Mouse (Mus musculus): ENCODE measurements around the gene Cbs. TPM values are rescaled to one million over a fixed set of nuclear protein-coding genes. Genes with fewer than 3 reads are reported as not detected.

Gene Cbs
- polyA plus RNA-seq, 1 experiment from 2014 or later: 5.2 TPM

Small RNA genes lying within 50 kb of the gene (microRNA-seq; reads per million reads assigned to microRNA genes)
- gene Gm24970: not detected

Other genes with a start within 250 kb of the Cbs start
- gene Wdr4, start 117.3 kb downstream of the Cbs start, polyA plus RNA-seq (2015; fragmentation: Nextera tagmentation; extraction: Ambion mirVana): 42.2 and 45.3 TPM in 2 replicates
- 426 and 433 TPM in 2 replicates for gene Ndufv3, start 117.1 kb downstream of the Cbs start, polyA plus RNA-seq (2015; fragmentation: Nextera tagmentation; extraction: Ambion mirVana)
- gene Pknox1, start 72.5 kb downstream of the Cbs start, polyA plus RNA-seq (2015; fragmentation: Nextera tagmentation; extraction: Ambion mirVana): 21.0 and 21.6 TPM in 2 replicates
- gene U2af1, start 21.7 kb upstream of the Cbs start, polyA plus RNA-seq (2015; fragmentation: Nextera tagmentation; extraction: Ambion mirVana): 189 and 217 TPM in 2 replicates
- gene Cryaa, start 40.6 kb upstream of the Cbs start, polyA plus RNA-seq (2015; fragmentation: Nextera tagmentation; extraction: Ambion mirVana): 0.33 and 0.39 TPM in 2 replicates
- 22.9 and 25.5 TPM in 2 replicates for gene Sik1, start 218.6 kb upstream of the Cbs start, polyA plus RNA-seq (2015; fragmentation: Nextera tagmentation; extraction: Ambion mirVana)

Data from midbrain, embryonic 15.5 days (tissue).